Mouse (Mus musculus) megakaryocyte-erythroid progenitor cell, adult 5-6 weeks (primary cell): ENCODE data around the gene Gm11214. TPM values are rescaled to one million over a fixed set of nuclear protein-coding genes. Genes with fewer than 3 reads are reported as not detected.

ENCODE experiments used
- ATAC-seq: replicated peaks from 2 replicates; pipeline ENCODE4 v1.8.0; 2016; ENCODE audit warnings: mild to moderate bottlenecking, inconsistent platforms; ENCODE audit not compliant: severe bottlenecking, poor library complexity, low FRiP score, low TSS enrichment
- total RNA-seq, 2 experiments: library from RNA; stranded (forward) in 1 of 2; stranded (reverse) in 1 of 2; fragments of 200-1000, 215-1000 nt in 1 of 2; fragments of >200 nt in 1 of 2; fragmentation: Nextera tagmentation in 1 of 2; gene quantifications; 2 replicates each; pipeline ENCODE4 v1.2.3; 2014 to 2017

Gene Gm11214
- total RNA-seq, 2 experiments from 2014 or later: not detected

- no peak for ATAC-seq
Observed at GRCm38 (mm10) chr4:63665738-63666137, 2.6 kb upstream of the Gm11214 start.

- no peak for ATAC-seq
Observed at GRCm38 (mm10) chr4:63661857-63662256, 1.3 kb downstream of the Gm11214 start.

- no peak for ATAC-seq
Observed at GRCm38 (mm10) chr4:63661426-63661825, 1.8 kb downstream of the Gm11214 start.

GRCm38 (mm10) chr4:63659775-63660174 lies 3.4 kb downstream of the Gm11214 start:
- peak; percentile 47; the same call in 1 of the 2 replicates for ATAC-seq

GRCm38 (mm10) chr4:63659086-63659485 lies 4.1 kb downstream of the Gm11214 start:
- ATAC-seq: no peak

- no peak for ATAC-seq
Observed at GRCm38 (mm10) chr4:63654381-63654780, 8.8 kb downstream of the Gm11214 start.

- ATAC-seq: no peak
Observed at GRCm38 (mm10) chr4:63643956-63644726, 19.0 kb downstream of the Gm11214 start.

GRCm38 (mm10) chr4:63639842-63640241 lies 23.3 kb downstream of the Gm11214 start:
- ATAC-seq: no peak

- ATAC-seq: no peak
Observed at GRCm38 (mm10) chr4:63638603-63639002, 24.6 kb downstream of the Gm11214 start.

- ATAC-seq: no peak
Observed at GRCm38 (mm10) chr4:63633181-63633580, 30.0 kb downstream of the Gm11214 start.

- no peak for ATAC-seq
Observed at GRCm38 (mm10) chr4:63627111-63627510, 36.1 kb downstream of the Gm11214 start.

GRCm38 (mm10) chr4:63625563-63626080 lies 37.6 kb downstream of the Gm11214 start:
- peak; percentile 55; the same call in 1 of the 2 replicates for ATAC-seq

- no peak for ATAC-seq
Observed at GRCm38 (mm10) chr4:63622378-63622835, 40.8 kb downstream of the Gm11214 start, which contains the start of gene Tex48. Gene Tex48, minus strand, starts transcription at chr4:63622428.

GRCm38 (mm10) chr4:63621861-63622260 lies 41.3 kb downstream of the Gm11214 start:
- ATAC-seq: no peak

Other genes with a start within 250 kb of the Gm11214 start
- 0.15 and 0.82 TPM in 2 replicates for gene Whrn, start 167.4 kb downstream of the Gm11214 start, total RNA-seq (2014; fragmentation: Nextera tagmentation)
- gene Whrn, start 167.4 kb downstream of the Gm11214 start, total RNA-seq (2017): not detected in 2 replicates
- gene Atp6v1g1, start 118.6 kb downstream of the Gm11214 start, total RNA-seq (2014; fragmentation: Nextera tagmentation): 58.7 and 92.6 TPM in 2 replicates
- 57.0 and 85.8 TPM in 2 replicates for gene Atp6v1g1, start 118.6 kb downstream of the Gm11214 start, total RNA-seq (2017)
- gene Tmem268, start 104.6 kb downstream of the Gm11214 start, total RNA-seq (2014; fragmentation: Nextera tagmentation): 9.5 and 14.3 TPM in 2 replicates
- 5.3 and 27.9 TPM in 2 replicates for gene Tmem268, start 104.6 kb downstream of the Gm11214 start, total RNA-seq (2017)
- gene Gm11213, start 58.1 kb downstream of the Gm11214 start, total RNA-seq (2014; fragmentation: Nextera tagmentation): not detected in 2 replicates
- not detected in 2 replicates for gene Gm11213, start 58.1 kb downstream of the Gm11214 start, total RNA-seq (2017)
- gene Tex48, start 41.0 kb downstream of the Gm11214 start, total RNA-seq (2014; fragmentation: Nextera tagmentation): not detected in 2 replicates
- not detected in 2 replicates for gene Tex48, start 41.0 kb downstream of the Gm11214 start, total RNA-seq (2017)
- not detected in 2 replicates for gene Tnfsf15, start 81.7 kb upstream of the Gm11214 start, total RNA-seq (2014; fragmentation: Nextera tagmentation)
- gene Tnfsf15, start 81.7 kb upstream of the Gm11214 start, total RNA-seq (2017): not detected in 2 replicates
- 0.68 and 2.6 TPM in 2 replicates for gene Tnfsf8, start 198.0 kb upstream of the Gm11214 start, total RNA-seq (2014; fragmentation: Nextera tagmentation)
- gene Tnfsf8, start 198.0 kb upstream of the Gm11214 start, total RNA-seq (2017): 1.1 TPM in 1 of 2 replicates, not detected in the other